Mouse (Mus musculus): ENCODE measurements around the gene Tcte3. TPM values are rescaled to one million over a fixed set of nuclear protein-coding genes. Genes with fewer than 3 reads are reported as not detected.
"Not testable (repeated sequence)": the region's sequence is repeated elsewhere in the genome, so short reads cannot be mapped to it uniquely, and the experiment has no call there.

Tcte3 gene
- total RNA-seq, 2 experiments from 2014 or later, result 5.3 to 6.7 TPM

GRCm38 (mm10) chr17:15040455-15040854, 833 bp downstream of the Tcte3 start:
- not testable (repeated sequence) for DNase-seq (ENCODE audit: low spot score in 2 of 2)

GRCm38 (mm10) chr17:15031414-15031813, 9.9 kb downstream of the Tcte3 start:
- DNase-seq (ENCODE audit: low spot score in 2 of 2), result not testable (repeated sequence)

- DNase-seq (ENCODE audit: low spot score in 2 of 2), result not testable (repeated sequence)
These were observed 15.8 kb downstream of the Tcte3 start for GRCm38 (mm10) chr17:15025513-15025912.

DNA sequence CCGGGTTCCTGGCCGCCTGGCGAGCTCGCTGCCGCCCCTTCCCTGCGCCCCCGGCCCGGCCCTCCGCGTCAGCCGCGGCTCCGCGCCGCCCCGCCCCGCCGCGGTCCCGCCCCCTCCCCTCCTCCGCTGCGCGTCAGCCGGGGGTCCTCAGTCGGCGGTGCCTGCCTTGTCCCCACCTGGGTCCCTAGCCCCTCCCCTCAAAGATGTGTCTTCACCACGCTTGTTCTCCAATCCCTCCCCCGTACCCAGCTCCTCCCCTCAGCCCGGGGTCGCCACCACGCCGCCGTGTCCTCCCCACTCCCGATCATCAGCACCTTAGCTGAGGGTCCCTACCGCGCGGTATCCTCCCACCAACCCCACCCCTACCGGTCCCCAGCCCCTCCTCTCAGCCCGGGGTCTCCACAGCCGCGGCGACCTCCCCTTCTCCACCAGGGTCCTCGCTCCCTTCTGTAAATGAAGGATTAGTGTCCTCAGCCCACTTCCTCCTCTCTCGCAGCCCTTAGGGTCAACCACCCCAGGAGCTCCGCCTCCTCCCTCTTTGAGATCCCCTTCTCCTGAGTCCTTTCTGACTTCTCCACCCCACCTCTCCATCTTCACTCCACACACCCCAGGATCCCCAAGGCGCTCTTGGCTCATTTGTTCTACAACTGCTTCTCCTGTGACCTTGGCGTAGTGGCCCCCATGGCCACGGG, 16.6 kb downstream of the Tcte3 start:
- DNase-seq (ENCODE audit: low spot score in 2 of 2), result not testable (repeated sequence)

- DNase-seq (ENCODE audit: low spot score in 2 of 2), result not testable (repeated sequence)
These were observed 17.3 kb downstream of the Tcte3 start for GRCm38 (mm10) chr17:15023878-15024492.

DNA sequence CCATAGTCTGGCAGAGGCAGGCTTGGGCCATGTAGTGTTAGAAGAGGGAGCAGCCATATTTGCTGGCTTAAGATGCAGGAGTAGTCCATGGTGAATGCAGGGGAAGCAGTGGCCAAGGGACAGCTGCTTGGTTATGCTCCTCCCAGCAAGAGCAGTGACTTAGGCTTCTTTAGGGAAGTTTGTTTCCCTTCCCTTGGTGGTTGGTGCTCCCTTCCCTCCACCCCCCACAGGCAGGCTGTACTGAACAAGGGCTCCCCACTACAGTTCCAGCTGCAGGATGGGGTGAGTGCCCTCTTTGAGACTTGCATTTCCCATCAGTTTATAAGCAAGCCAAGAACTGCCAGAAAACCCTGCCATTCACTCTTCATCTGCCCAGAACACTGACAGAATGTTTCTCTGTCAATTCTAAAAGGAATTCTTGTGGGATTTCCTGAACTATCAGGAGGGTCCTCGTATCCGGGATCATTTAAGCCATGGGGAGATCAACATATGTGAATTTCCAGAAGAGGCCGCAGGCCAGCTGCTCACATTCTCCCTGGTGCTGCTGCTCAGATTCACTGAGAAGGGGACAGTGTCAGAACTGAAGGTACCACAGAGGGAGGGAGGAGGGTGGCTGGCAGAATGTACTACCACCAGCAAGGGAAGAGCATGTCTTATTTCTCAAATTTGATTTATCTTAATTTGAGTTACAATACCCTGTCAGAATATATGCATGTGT, 19.6 kb downstream of the Tcte3 start:
- peak; percentile 1 to 2 for DNase-seq (ENCODE audit: low spot score in 2 of 2)

DNA sequence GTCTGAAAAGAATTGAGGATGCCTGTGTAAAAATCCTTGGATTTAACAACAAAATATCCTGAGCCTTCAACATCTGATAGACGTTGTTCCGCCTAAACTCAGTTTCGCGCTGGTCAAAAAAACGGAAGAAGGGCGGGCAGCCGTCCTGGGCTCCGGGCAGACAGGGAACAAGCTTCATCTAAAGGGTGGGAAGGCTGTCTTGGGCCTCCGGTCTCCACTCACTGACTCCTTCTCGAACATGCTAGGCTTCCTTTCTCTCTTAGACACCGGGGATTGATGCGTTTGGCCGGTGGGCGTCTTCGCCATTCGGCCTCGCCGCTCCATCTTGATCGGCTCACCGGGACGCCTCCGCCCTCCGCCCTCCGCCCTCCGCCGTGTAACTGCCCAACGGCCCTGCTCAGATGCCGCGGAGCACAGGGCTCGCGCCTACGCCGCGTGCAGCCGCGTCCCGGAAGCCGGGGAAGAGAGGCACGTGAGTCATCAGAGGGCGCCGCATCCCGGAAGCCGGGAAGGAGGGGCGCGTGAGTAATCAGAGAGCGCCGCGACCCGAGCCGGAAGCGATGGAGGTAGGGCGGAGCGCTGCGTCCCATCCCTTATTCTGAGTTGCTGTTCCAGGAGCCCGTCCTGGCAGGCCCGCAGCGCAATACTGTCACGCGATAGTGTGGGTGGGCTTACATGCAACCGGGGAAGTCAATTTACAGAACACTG, 31.4 kb downstream of the Tcte3 start, which contains the start of gene Gm3435:
Gm3435 (plus strand) TSS at position 471 of the 708 bp plus-strand sequence.
- not testable (repeated sequence) for DNase-seq (ENCODE audit: low spot score in 2 of 2)

DNA sequence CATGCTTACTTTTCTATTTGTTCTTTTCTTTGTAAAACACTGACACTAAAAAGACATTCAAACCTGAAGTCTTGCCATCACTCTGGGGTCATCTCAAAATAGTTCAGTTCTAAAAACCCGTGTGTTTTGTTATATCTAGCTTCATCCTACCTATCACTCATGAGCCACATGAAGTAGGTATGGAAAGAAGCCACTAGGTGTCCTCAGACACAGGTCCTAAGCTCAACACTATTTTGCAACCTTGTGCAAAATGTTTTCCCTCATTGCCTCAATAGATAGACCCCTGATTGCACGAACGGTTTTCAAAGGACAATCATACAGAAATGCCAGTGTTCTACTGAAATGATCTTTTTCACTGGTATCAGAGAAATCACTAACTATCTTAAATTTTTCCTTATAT, 32.2 kb downstream of the Tcte3 start:
- not testable (repeated sequence) for DNase-seq (ENCODE audit: low spot score in 2 of 2)

- DNase-seq (ENCODE audit: low spot score in 2 of 2), result not testable (repeated sequence)
These were observed 41.2 kb downstream of the Tcte3 start for GRCm38 (mm10) chr17:15000047-15000446.

- not testable (repeated sequence) for DNase-seq (ENCODE audit: low spot score in 2 of 2)
These were observed 47.1 kb downstream of the Tcte3 start for GRCm38 (mm10) chr17:14994140-14994539.

- not testable (repeated sequence) for DNase-seq (ENCODE audit: low spot score in 2 of 2)
These were observed 48.0 kb downstream of the Tcte3 start for GRCm38 (mm10) chr17:14993139-14993832.

- not testable (repeated sequence) for DNase-seq (ENCODE audit: low spot score in 2 of 2)
These were observed 48.7 kb downstream of the Tcte3 start for GRCm38 (mm10) chr17:14992522-14993138.

DNA sequence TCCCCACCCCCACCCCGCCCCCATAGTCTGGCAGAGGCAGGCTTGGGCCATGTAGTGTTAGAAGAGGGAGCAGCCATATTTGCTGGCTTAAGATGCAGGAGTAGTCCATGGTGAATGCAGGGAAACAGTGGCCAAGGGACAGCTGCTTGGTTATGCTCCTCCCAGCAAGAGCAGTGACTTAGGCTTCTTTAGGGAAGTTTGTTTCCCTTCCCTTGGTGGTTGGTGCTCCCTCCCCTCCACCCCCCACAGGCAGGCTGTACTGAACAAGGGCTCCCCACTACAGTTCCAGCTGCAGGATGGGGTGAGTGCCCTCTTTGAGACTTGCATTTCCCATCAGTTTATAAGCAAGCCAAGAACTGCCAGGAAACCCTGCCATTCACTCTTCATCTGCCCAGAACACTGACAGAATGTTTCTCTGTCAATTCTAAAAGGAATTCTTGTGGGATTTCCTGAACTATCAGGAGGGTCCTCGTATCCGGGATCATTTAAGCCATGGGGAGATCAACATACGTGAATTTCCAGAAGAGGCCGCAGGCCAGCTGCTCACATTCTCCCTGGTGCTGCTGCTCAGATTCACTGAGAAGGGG, 51.1 kb downstream of the Tcte3 start:
- peak in 1 of 2 experiments; percentile 1 for DNase-seq (ENCODE audit: low spot score in 2 of 2)

DNA sequence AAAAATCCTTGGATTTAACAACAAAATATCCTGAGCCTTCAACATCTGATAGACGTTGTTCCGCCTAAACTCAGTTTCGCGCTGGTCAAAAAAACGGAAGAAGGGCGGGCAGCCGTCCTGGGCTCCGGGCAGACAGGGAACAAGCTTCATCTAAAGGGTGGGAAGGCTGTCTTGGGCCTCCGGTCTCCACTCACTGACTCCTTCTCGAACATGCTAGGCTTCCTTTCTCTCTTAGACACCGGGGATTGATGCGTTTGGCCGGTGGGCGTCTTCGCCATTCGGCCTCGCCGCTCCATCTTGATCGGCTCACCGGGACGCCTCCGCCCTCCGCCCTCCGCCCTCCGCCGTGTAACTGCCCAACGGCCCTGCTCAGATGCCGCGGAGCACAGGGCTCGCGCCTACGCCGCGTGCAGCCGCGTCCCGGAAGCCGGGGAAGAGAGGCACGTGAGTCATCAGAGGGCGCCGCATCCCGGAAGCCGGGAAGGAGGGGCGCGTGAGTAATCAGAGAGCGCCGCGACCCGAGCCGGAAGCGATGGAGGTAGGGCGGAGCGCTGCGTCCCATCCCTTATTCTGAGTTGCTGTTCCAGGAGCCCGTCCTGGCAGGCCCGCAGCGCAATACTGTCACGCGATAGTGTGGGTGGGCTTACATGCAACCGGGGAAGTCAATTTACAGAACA, 62.8 kb downstream of the Tcte3 start, which contains the start of the genes 9030025P20Rik and Gm3417:
9030025P20Rik (plus strand) TSS at position 107 of the 677 bp plus-strand sequence.
Gm3417 (minus strand) TSS at position 429 of the 677 bp plus-strand sequence.
- DNase-seq (ENCODE audit: low spot score in 2 of 2), result not testable (repeated sequence)

- DNase-seq (ENCODE audit: low spot score in 2 of 2), result not testable (repeated sequence)
These were observed 63.4 kb downstream of the Tcte3 start for GRCm38 (mm10) chr17:14977718-14978361.
